Mouse (Mus musculus) hindbrain, embryonic 14.5 days (tissue): ENCODE results near the gene Shcbp1l. TPM values are rescaled to one million over a fixed set of nuclear protein-coding genes. Genes with fewer than 3 reads are reported as not detected.
"Not testable (repeated sequence)": the region's sequence is repeated elsewhere in the genome, so short reads cannot be mapped to it uniquely, and the experiment has no call there.

Experiments
- ATAC-seq: fragments of 200-750 bp; cut with Nextera tagmentation; 2 replicates; pipeline ENCODE4 v1.8.0; 2017; ENCODE audit warnings: moderate number of reproducible peaks, mild to moderate bottlenecking, moderate TSS enrichment, moderate library complexity; ENCODE audit not compliant: low FRiP score
- DNase-seq: peaks from one replicate; pipeline ENCODE4 v3.0.0-alpha.2; 2015; ENCODE audit warnings: low spot score
- H3K27ac ChIP-seq: fragments of 300-500 bp; sonication (generic); 2 replicates; pipeline ENCODE4 v1.5.1; 2014; ENCODE audit warnings: mild to moderate bottlenecking, moderate library complexity
- H3K27me3 ChIP-seq: fragments of 300-500 bp; sonication (generic); 2 replicates; pipeline ENCODE4 v1.6.1; 2014; ENCODE audit warnings: mild to moderate bottlenecking, low read length, mixed read lengths; ENCODE audit not compliant: control insufficient read depth, insufficient read depth
- H3K36me3 ChIP-seq: fragments of 300-500 bp; sonication (generic); replicated peaks from 2 replicates; pipeline ENCODE4 v1.6.1; 2014; ENCODE audit not compliant: control insufficient read depth, insufficient read depth
- H3K4me1 ChIP-seq: fragments of 300-500 bp; sonication (generic); replicated peaks from 2 replicates; pipeline ENCODE4 v1.6.1; 2014; ENCODE audit warnings: antibody characterized with exemption, low read length, mixed read lengths; ENCODE audit not compliant: control insufficient read depth, insufficient read depth
- H3K4me2 ChIP-seq: fragments of 300-500 bp; sonication (generic); replicated peaks from 2 replicates; pipeline ENCODE4 v1.6.1; 2014; ENCODE audit warnings: mild to moderate bottlenecking, moderate library complexity
- H3K4me3 ChIP-seq: fragments of 300-500 bp; sonication (generic); replicated peaks from 2 replicates; pipeline ENCODE4 v1.5.1; 2014; ENCODE audit warnings: mild to moderate bottlenecking, low read length
- H3K9ac ChIP-seq: fragments of 300-500 bp; sonication (generic); 2 replicates; pipeline ENCODE4 v1.6.1; 2014
- H3K9me3 ChIP-seq: fragments of 300-500 bp; sonication (generic); 2 replicates; pipeline ENCODE4 v1.6.1; 2016; ENCODE audit warnings: low read length; ENCODE audit not compliant: control insufficient read depth
- WGBS: fragments of 180-500 bp; shearing (Covaris S2); extraction: QIAGEN DNeasy Blood & Tissue Kit; methylation state at CpG from one replicate; pipeline ENCODE4 v1.1.7; 2014; 5-methylcytosine and 5-hydroxymethylcytosine counted together
- polyA plus RNA-seq: library from polyadenylated mRNA; unstranded; fragments of >200 nt; fragmentation: Nextera tagmentation; extraction: Ambion mirVana; gene quantifications from 2 replicates; pipeline ENCODE4 v1.2.1, GENCODE M21; 2014

The Shcbp1l gene
- polyA plus RNA-seq, 1 experiment from 2014 or later: 0.56 TPM

DNA sequence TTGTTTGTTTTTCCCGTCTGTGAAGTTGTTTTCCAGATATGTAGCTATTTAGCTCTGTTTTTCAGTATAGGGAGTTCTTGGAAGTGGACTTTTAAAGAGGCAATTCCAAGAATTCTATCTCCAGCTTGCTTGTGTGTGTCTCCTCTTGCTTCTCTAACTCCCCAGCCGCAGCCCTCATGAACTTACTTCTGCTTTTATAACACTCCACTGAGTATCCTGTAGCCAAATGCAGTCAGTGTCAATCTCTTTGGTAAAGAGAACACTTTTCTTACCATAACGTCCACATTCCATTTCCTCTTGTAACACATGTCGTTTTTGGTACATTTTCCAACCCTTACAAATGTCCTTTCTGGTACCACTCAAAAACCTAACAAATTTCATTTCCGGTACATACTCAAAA is 9.2 kb upstream of the Shcbp1l start:
- H3K36me3 ChIP-seq, H3K4me3 ChIP-seq, H3K27me3 ChIP-seq, H3K27ac ChIP-seq, H3K9ac ChIP-seq, H3K4me2 ChIP-seq, H3K4me1 ChIP-seq, H3K9me3 ChIP-seq, ATAC-seq, DNase-seq: not testable (repeated sequence)
- 92% methylated on average over 2 of the region's 5 CpGs for WGBS

DNA sequence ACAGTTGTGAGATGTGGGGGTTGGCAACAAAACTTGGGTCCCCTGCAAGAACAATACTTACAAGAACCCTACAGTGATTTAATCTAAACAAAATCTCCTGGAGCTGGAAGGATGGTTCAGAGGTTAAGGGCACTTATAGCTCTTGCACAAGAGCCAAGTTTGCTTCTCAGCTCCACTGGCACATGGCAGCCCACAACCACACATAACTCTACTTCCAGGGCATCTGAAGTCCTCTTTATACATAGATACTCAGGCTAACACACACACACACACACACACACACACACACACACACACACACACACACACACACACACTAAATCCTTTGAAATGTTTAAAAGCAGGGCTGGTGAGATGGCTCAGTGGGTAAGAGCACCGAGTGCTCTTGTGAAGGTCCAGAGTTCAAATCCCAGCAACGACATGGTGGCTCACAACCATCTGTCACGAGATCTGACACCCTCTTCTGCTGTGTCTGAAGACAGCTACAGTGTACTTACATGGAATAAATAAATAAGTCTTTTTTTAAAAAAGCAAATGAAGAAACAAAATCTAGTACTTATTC is 8.6 kb upstream of the Shcbp1l start:
- H3K27ac ChIP-seq, H3K4me2 ChIP-seq, H3K4me1 ChIP-seq, H3K27me3 ChIP-seq, H3K4me3 ChIP-seq, H3K36me3 ChIP-seq, ATAC-seq, H3K9me3 ChIP-seq, H3K9ac ChIP-seq, DNase-seq: not testable (repeated sequence)
- 86% methylated on average over 3 of the region's 3 CpGs for WGBS

DNA sequence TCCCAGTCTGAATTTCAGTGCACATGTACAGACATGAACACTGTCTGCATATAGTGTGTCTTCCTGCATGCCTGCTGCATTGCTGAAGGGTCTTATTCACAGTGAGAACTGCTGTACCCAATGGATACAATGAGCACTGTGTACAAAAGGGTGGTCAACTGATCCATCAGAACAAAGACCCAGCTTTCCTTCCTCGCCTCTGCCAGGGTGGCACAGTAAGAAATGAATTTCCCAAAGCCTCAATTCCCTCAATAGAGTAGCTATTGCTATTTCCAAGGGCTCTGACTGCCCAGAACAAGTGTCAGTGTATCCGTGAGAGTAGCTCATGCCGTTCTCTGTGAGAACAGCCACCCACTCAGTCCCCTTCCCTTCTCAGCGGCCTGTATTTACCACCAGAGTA is 7.2 kb upstream of the Shcbp1l start:
- not testable (repeated sequence) for H3K27ac ChIP-seq, ATAC-seq, DNase-seq, H3K4me1 ChIP-seq, H3K4me3 ChIP-seq, H3K36me3 ChIP-seq, H3K9ac ChIP-seq, H3K27me3 ChIP-seq, H3K4me2 ChIP-seq, H3K9me3 ChIP-seq
- WGBS: 61% methylated on average over 4 of the region's 4 CpGs

DNA sequence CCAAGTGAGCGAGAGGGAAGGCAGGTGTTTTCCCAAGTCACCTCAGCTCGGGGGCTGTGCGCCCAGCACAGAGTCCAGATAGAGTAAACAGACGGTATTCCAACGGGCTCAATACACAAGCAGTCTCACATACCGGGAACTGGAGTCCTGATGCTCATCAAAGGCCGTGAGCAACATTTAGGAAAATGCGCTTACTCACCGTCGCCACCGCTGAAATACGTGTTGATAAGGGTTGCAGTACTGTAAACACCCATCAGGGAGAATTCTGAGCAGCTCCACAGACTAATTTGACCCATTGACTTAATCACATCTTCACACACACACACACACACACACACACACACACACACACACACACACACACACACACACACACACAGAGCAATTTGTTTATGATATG is 691 bp upstream of the Shcbp1l start:
- Histone ChIP-seq H3K27ac (no peak overlapping the region), H3K9ac (no peak overlapping the region; the same call in 1 of the 2 replicates), H3K36me3 (no peaks in the 10 kb centered on the region), H3K4me3 (peak overlapping the region; percentile 55), H3K4me1 (peaks cover 5% of the 10 kb centered on the region; the same call in 1 of the 2 replicates), H3K9me3 (no peaks in the 10 kb centered on the region), H3K27me3 (no peaks in the 10 kb centered on the region), H3K4me2 (peak overlapping the region; percentile 96)
- WGBS: 34% methylated on average over 12 of the region's 12 CpGs
- DNase-seq: peak; percentile 36
- peak; percentile 49; the same call in 1 of the 2 replicates for ATAC-seq

DNA sequence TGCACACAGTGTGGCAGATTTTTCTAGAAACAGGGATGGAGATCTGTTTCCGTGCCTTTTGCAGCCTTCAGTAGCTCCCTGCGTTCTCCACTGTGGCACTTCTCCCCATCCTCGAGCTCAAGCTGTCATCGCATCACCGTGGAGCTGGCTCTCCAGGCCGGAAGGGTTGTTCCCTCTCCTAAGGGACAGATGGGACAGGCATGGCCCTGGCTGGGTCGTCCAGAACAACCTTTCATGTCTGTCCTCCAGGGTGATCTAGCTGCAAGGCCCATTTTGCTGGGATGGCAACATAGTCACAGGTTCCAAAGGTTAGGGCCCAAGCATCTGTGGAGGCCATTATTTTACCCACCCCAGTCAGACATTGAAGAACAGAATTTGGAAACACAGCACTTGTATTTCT is 6.2 kb downstream of the Shcbp1l start:
- Histone ChIP-seq H3K9me3 (no peaks in the 10 kb centered on the region), H3K27ac (no peak overlapping the region), H3K36me3 (no peaks in the 10 kb centered on the region), H3K4me3 (no peak overlapping the region), H3K27me3 (no peaks in the 10 kb centered on the region), H3K4me2 (no peak overlapping the region), H3K4me1 (no peaks in the 10 kb centered on the region), H3K9ac (no peak overlapping the region)
- WGBS: 77% methylated on average over 7 of the region's 7 CpGs
- ATAC-seq (no peak), DNase-seq (no peak)

DNA sequence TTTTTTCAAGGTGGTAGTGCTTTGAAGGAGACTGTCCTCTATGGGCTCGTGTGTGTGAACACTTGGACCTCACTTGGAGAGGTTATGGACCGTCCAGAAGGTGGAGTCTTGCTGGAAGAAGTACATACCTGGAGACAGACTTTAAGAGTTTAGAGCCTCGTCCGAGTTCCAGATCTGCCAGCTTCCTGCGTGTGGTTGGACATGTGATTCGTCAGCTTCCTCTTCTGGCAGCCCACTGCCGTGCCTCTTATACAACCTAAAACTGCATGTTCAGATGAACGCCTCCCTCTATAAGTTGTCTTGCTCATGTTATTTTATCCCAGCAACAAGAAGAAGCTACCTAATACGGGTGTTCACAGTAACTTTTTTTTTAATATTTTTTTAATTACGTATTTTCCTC is 6.7 kb downstream of the Shcbp1l start:
- Histone ChIP-seq H3K4me2 (no peak overlapping the region), H3K27ac (no peak overlapping the region), H3K4me1 (no peaks in the 10 kb centered on the region), H3K36me3 (no peaks in the 10 kb centered on the region), H3K9ac (no peak overlapping the region), H3K27me3 (no peaks in the 10 kb centered on the region), H3K9me3 (no peaks in the 10 kb centered on the region), H3K4me3 (no peak overlapping the region)
- DNase-seq: no peak
- WGBS: 86% methylated on average over 10 of the region's 10 CpGs
- no peak for ATAC-seq

DNA sequence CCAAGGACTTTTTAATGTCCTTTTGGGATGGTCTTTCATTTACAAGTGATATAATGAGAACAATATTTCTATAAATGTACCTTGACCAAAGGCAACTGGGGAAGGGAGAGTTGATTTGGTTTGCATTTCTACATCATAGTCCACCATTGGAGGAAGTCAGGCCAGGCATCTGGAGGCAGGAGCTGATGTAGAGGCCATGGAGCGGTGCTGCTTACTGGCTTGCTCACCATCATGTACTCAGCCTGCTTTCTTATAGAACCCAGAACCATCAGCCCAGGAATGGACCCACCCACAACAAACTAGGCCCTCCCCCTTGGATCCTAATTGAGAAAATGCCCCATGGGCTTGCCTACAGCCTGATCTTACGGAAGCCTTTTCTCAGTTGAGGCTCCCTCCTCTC is 7.4 kb downstream of the Shcbp1l start:
- H3K4me1 ChIP-seq: no peaks in the 10 kb centered on the region
- H3K4me2 ChIP-seq: no peak overlapping the region
- no peaks in the 10 kb centered on the region for H3K9me3 ChIP-seq
- DNase-seq (no peak), ATAC-seq (no peak)
- H3K36me3 ChIP-seq: no peaks in the 10 kb centered on the region
- H3K27me3 ChIP-seq: no peaks in the 10 kb centered on the region
- H3K27ac ChIP-seq: no peak overlapping the region
- no peak overlapping the region for H3K9ac ChIP-seq
- WGBS: 87% methylated on average over 2 of the region's 2 CpGs
- no peak overlapping the region for H3K4me3 ChIP-seq

DNA sequence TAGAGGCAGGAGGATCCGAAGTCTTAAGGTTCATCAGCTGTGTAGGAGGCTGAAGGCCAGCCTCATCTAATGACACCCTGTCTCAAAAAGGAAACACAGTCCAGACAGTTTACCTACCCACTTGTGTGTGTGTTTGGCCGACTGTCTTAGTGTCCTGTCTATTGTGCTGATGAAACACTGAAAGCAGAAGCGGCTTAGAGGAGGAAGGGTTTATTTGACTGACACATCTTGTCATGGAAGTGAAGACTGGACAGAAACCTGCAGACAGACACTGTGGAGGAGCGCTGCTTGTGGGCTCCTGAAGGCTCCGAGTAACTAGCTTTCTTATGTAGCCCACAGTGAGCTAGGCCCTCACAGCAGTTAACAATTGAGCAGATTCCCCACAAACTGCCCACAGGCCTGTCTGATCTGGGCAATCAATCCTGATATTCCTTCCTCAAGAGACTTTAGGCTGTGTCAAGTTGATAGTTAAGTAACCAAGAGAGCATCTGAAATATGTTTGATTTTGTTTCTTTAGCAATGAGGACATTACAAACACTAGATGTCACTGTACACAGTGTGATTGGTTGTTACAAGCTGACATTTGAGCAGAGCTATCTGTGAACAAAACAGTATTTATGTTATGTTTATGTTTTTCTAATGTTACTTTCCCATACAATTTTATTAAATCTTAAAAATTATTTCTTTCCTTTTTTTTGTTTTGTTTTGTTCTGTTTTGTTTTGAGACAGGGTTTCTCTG is 9.1 kb downstream of the Shcbp1l start:
- H3K9ac ChIP-seq: no peak overlapping the region
- H3K27me3 ChIP-seq: no peaks in the 10 kb centered on the region
- no peak overlapping the region for H3K4me2 ChIP-seq
- H3K4me3 ChIP-seq: no peak overlapping the region
- DNase-seq: no peak
- no peaks in the 10 kb centered on the region for H3K9me3 ChIP-seq
- WGBS: 91% methylated on average over 5 of the region's 5 CpGs
- H3K4me1 ChIP-seq: no peaks in the 10 kb centered on the region
- ATAC-seq: no peak
- no peaks in the 10 kb centered on the region for H3K36me3 ChIP-seq
- H3K27ac ChIP-seq: no peak overlapping the region

DNA sequence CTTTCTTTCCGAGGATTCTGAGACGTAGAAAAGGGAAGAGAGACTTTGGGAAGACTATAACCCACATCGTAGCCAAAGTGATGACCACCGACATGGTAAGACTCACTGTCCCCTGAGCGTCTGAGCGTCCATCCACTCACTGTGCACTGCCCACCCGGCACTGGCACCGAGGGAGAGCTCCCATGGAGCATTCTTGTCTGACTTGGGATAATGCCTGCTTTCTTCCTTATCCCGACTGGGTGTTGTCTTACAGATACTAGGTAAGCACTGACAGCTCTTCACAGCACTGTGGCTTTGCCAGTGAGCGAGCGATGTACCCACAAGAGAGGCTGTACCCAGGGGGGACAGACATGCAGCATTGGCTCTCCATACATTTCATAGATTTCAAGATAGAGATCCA is 12.6 kb downstream of the Shcbp1l start:
- Histone ChIP-seq H3K27me3 (no peaks in the 10 kb centered on the region), H3K4me2 (no peak overlapping the region), H3K9ac (no peak overlapping the region), H3K4me3 (no peak overlapping the region), H3K9me3 (no peaks in the 10 kb centered on the region), H3K4me1 (no peaks in the 10 kb centered on the region; the same call in 1 of the 2 replicates), H3K36me3 (no peaks in the 10 kb centered on the region), H3K27ac (no peak overlapping the region)
- no peak for DNase-seq
- 89% methylated on average over 11 of the region's 11 CpGs for whole genome bisulfite sequencing
- no peak for ATAC-seq
